Mouse (Mus musculus) cerebellum, adult 9-11 months (tissue): Measurements from ENCODE around the gene Naxd.
"Not testable (repeated sequence)": the region's sequence is repeated elsewhere in the genome, so short reads cannot be mapped to it uniquely, and the experiment has no call there.

Experiments used
- DNase-seq: peaks from one replicate; pipeline ENCODE4 v3.0.0; 2022

The Naxd gene

GRCm38 (mm10) chr8:11475397-11475796 lies 21.9 kb upstream of the Naxd start:
- no peak for DNase-seq

- no peak for DNase-seq
Measured at GRCm38 (mm10) chr8:11475876-11476275, 21.4 kb upstream of the Naxd start.

- DNase-seq = no peak
Measured at GRCm38 (mm10) chr8:11476338-11477177, 20.7 kb upstream of the Naxd start.

- no peak for DNase-seq
Measured at GRCm38 (mm10) chr8:11477178-11477553, 20.1 kb upstream of the Naxd start.

GRCm38 (mm10) chr8:11477811-11478761 lies 19.2 kb upstream of the Naxd start, which contains the start of gene Rab20:
Gene Rab20, minus strand, starts transcription at chr8:11478710.
- DNase-seq = no peak

GRCm38 (mm10) chr8:11478807-11479527 lies 18.3 kb upstream of the Naxd start:
- no peak for DNase-seq

GRCm38 (mm10) chr8:11479591-11479990 lies 17.7 kb upstream of the Naxd start:
- no peak for DNase-seq

GRCm38 (mm10) chr8:11481876-11482275 lies 15.4 kb upstream of the Naxd start:
- no peak for DNase-seq

- DNase-seq = no peak
Measured at GRCm38 (mm10) chr8:11482537-11482936, 14.8 kb upstream of the Naxd start.

- DNase-seq = peak; percentile 30
Measured at GRCm38 (mm10) chr8:11486142-11486541, 11.2 kb upstream of the Naxd start.

GRCm38 (mm10) chr8:11487229-11487628 lies 10.1 kb upstream of the Naxd start:
- no peak for DNase-seq

GRCm38 (mm10) chr8:11492340-11492739 lies 5.0 kb upstream of the Naxd start:
- not testable (repeated sequence) for DNase-seq

- DNase-seq = peak; percentile 25
Measured at GRCm38 (mm10) chr8:11498281-11498680, 975 bp downstream of the Naxd start.

GRCm38 (mm10) chr8:11498786-11499485 lies 1.6 kb downstream of the Naxd start:
- DNase-seq = no peak

GRCm38 (mm10) chr8:11503476-11504232 lies 6.3 kb downstream of the Naxd start:
- no peak for DNase-seq

GRCm38 (mm10) chr8:11506074-11506473 lies 8.8 kb downstream of the Naxd start:
- DNase-seq = no peak

GRCm38 (mm10) chr8:11506802-11507201 lies 9.5 kb downstream of the Naxd start:
- DNase-seq = no peak

GRCm38 (mm10) chr8:11508880-11509279 lies 11.6 kb downstream of the Naxd start:
- no peak for DNase-seq

GRCm38 (mm10) chr8:11510971-11511370 lies 13.7 kb downstream of the Naxd start:
- no peak for DNase-seq

- no peak for DNase-seq
Measured at GRCm38 (mm10) chr8:11512711-11513110, 15.4 kb downstream of the Naxd start.

- DNase-seq = no peak
Measured at GRCm38 (mm10) chr8:11513247-11513646, 15.9 kb downstream of the Naxd start.

GRCm38 (mm10) chr8:11516292-11516691 lies 19.0 kb downstream of the Naxd start:
- DNase-seq = no peak
